Mouse (Mus musculus) intestine, embryonic 14.5 days (tissue): ENCODE results near the gene Slc39a1. TPM values are rescaled to one million over a fixed set of nuclear protein-coding genes. Genes with fewer than 3 reads are reported as not detected.

Source experiments
- ATAC-seq: fragments of 200-750 bp; cut with Nextera tagmentation; replicated peaks from 2 replicates; pipeline ENCODE4 v1.8.0; 2017; ENCODE audit warnings: low read depth, moderate number of reproducible peaks, moderate TSS enrichment, moderate library complexity; ENCODE audit not compliant: low FRiP score, low TSS enrichment
- DNase-seq: peaks from one replicate; pipeline ENCODE4 v3.0.0-alpha.2; 2018; ENCODE audit warnings: low spot score
- H3K27ac ChIP-seq: fragments of 300-500 bp; sonication (generic); 2 replicates; pipeline ENCODE4 v1.5.1; 2014; ENCODE audit warnings: low read depth, mild to moderate bottlenecking, control low read depth
- H3K27me3 ChIP-seq: fragments of 300-500 bp; sonication (generic); replicated peaks from 2 replicates; pipeline ENCODE4 v1.6.1; 2014; ENCODE audit warnings: low read length, control low read depth; ENCODE audit not compliant: control insufficient read depth, insufficient read depth
- H3K36me3 ChIP-seq: fragments of 300-500 bp; sonication (generic); 2 replicates; pipeline ENCODE4 v1.6.1; 2014; ENCODE audit warnings: low read length, control low read depth; ENCODE audit not compliant: control insufficient read depth, insufficient read depth
- H3K4me1 ChIP-seq: fragments of 300-500 bp; sonication (generic); replicated peaks from 2 replicates; pipeline ENCODE4 v1.6.1; 2014; ENCODE audit warnings: low read length, control low read depth, mixed read lengths; ENCODE audit not compliant: control insufficient read depth, insufficient read depth
- H3K4me2 ChIP-seq: fragments of 300-500 bp; sonication (generic); 2 replicates; pipeline ENCODE4 v1.6.1; 2014; ENCODE audit warnings: low read length
- H3K4me3 ChIP-seq: fragments of 300-500 bp; sonication (generic); 2 replicates; pipeline ENCODE4 v1.5.1; 2014; ENCODE audit warnings: low read depth, low read length, control low read depth, mixed read lengths
- H3K9ac ChIP-seq: fragments of 300-500 bp; sonication (generic); 2 replicates; pipeline ENCODE4 v1.6.1; 2014; ENCODE audit warnings: mild to moderate bottlenecking, low read length
- H3K9me3 ChIP-seq: fragments of 300-500 bp; sonication (generic); 2 replicates; pipeline ENCODE4 v1.6.1; 2016; ENCODE audit warnings: low read length, control low read depth; ENCODE audit not compliant: control insufficient read depth
- WGBS: fragments of 180-500 bp; shearing (Covaris S2); extraction: QIAGEN DNeasy Blood & Tissue Kit; methylation state at CpG from one replicate; pipeline ENCODE4 v1.1.7; 2014; 5-methylcytosine and 5-hydroxymethylcytosine counted together
- polyA plus RNA-seq: library from polyadenylated mRNA; unstranded; fragments of >200 nt; fragmentation: Nextera tagmentation; extraction: Ambion mirVana; gene quantifications from 2 replicates; pipeline ENCODE4 v1.2.1, GENCODE M21; 2014

Gene Slc39a1
- polyA plus RNA-seq, 1 experiment from 2014 or later = 104 TPM

DNA sequence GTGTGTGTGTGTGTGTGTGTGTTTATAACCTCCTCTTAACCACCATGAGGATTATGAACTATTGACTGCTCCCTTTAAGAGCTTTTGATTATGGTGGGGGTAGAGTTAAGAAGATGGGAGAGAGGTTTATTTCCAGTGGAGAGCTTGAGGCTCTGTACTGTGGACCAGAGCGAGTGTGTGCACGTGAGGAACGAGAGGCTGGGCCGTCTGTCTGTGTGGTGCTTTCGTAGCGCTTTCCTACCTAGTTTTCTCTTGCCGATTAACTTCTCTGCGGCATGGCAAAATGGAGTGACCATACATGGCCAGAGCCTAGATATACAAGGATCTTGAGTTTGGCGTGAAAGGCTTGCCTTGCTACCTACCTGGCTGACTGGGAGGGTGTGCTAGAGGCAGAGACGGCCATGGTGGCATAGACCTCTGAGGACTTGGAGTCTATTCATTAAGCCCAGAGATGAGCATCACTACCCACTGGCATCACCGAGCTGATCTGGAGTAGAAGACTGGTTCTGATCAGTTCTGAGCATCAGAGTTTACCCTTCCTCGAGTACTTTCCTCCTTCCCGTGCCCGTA lies 7.9 kb downstream of the Slc39a1 start:
- no peak for ATAC-seq
- peaks cover 8% of the 10 kb centered on the region for H3K4me1 ChIP-seq
- no peak overlapping the region for H3K27ac ChIP-seq
- H3K36me3 ChIP-seq = peaks cover 46% of the 10 kb centered on the region
- no peak overlapping the region for H3K4me3 ChIP-seq
- no peaks in the 10 kb centered on the region for H3K9me3 ChIP-seq
- H3K27me3 ChIP-seq = no peaks in the 10 kb centered on the region
- peak overlapping the region; percentile 91; the same call in 1 of the 2 replicates for H3K4me2 ChIP-seq
- DNase-seq = no peak
- H3K9ac ChIP-seq = no peak overlapping the region
- WGBS = 92% methylated on average over 14 of the region's 14 CpGs

DNA sequence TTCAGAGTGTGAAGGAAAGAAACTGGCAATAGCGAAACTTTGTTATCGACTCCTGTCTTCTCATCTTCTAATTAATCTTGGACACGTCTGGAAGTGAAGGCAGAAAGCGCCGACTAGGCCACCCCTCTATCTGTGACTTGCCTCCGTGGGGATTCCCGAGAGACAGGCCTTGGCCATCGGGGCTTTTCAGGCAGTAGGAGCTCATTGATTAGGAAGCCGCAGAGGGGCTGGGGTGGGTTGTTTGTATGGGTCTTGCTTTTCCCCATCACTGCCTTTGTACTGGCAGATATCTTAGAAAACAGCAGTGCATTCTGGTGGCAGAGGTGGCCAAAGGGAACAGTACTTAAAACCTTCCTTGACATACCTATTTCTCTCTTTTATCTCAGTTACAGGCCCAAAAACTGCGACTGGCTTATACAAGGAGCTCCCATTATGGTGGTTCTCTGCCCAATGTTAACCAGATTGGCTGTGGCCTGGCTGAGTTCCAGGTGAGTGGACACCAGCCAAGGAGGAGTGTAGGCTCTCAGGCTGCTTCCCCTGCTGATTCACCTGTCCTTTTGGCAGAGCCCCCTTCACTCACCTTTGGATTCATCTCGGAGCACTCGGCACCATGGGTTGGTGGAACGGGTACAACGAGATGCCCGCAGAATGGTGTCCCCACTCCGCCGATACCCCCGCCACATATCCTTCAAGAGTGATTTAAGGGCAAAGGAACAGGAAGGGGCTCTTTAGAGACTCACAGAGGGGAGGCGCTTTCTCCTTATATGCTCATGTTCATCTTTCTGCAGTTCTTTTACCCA lies 9.0 kb downstream of the Slc39a1 start:
- Histone ChIP-seq H3K27ac (no peak overlapping the region), H3K9ac (no peak overlapping the region), H3K4me3 (no peak overlapping the region), H3K36me3 (peaks cover 48% of the 10 kb centered on the region), H3K27me3 (no peaks in the 10 kb centered on the region), H3K9me3 (no peaks in the 10 kb centered on the region), H3K4me1 (peaks cover 8% of the 10 kb centered on the region), H3K4me2 (no peak overlapping the region)
- no peak for DNase-seq
- ATAC-seq = no peak
- 92% methylated on average over 19 of the region's 19 CpGs for WGBS

DNA sequence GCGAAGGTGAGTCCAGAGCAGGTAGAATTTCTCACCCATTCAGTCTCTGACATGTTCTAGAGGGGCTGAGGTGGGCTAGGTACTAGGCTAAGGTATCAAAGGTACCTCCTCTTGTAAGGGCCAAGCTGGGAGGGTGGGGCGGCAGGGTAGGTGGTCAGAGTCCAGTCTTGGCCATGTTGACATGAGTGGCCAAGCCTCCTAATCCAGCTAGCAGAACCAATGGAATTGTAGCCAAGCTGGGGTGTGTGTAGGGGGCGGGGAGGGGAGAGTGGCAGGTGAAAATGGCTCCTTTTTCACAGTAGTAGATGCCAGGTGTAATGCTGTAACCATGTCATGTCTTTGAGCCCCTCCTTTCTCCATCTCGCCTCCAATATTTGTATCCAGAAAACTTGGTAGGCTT lies 10.5 kb downstream of the Slc39a1 start:
- Histone ChIP-seq H3K4me1 (peaks cover 8% of the 10 kb centered on the region), H3K4me2 (no peak overlapping the region), H3K4me3 (no peak overlapping the region), H3K27ac (no peak overlapping the region), H3K27me3 (no peaks in the 10 kb centered on the region), H3K9ac (no peak overlapping the region), H3K36me3 (peaks cover 64% of the 10 kb centered on the region), H3K9me3 (no peaks in the 10 kb centered on the region)
- no peak for DNase-seq
- 94% methylated on average over 4 of the region's 4 CpGs for WGBS
- ATAC-seq = no peak

DNA sequence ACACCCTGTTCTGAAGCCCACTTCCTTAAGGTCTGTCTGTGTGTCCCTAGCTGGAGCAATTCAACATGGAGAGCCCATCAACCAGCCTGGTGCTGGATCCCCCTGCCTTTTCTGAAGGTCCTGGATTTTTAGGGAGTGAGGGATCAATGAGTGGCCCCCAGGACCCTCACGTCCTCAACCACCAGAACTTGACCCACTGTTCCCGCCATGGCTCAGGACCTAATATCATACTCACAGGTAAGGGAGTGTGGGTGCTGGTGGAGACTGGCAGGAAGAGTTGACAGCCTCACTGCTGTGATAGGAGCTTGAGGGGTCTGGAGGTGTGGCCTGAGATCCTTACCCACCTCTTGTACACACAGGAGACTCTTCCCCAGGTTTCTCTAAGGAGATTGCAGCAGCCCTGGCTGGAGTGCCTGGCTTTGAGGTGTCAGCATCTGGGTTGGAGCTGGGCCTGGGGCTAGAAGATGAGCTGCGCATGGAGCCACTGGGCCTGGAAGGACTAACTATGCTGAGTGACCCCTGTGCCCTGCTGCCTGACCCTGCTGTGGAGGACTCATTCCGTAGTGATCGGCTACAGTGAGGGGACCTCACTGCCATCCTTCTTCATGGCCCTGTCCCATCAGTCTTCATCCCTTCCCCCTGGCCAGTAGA lies 15.3 kb downstream of the Slc39a1 start:
- peaks cover 10% of the 10 kb centered on the region for H3K4me1 ChIP-seq
- no peak overlapping the region for H3K4me3 ChIP-seq
- H3K9me3 ChIP-seq = no peaks in the 10 kb centered on the region
- no peak overlapping the region for H3K9ac ChIP-seq
- no peak overlapping the region for H3K27ac ChIP-seq
- DNase-seq (no peak), ATAC-seq (no peak)
- H3K4me2 ChIP-seq = no peak overlapping the region
- H3K36me3 ChIP-seq = peaks cover 56% of the 10 kb centered on the region
- H3K27me3 ChIP-seq = no peaks in the 10 kb centered on the region
- WGBS = 91% methylated on average over 5 of the region's 5 CpGs

DNA sequence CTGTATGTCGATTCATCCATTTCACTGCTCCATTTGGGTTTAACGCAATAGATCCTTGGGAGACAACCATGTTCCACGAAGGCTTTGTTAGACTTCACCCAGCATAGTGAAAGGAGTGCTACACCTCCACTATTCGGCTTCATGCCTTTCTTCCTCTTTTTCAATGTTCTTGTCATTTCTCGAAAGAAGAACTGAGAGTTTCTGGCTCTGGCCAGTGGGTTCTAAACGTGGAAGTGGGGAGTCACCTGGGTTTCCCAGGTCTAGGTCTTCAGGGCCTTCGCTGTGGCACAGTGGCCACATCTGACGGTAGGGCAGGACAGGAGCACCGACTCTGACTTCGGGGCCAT lies 16.7 kb downstream of the Slc39a1 start:
- peak overlapping the region; percentile 78 for H3K4me3 ChIP-seq
- no peak for ATAC-seq
- H3K9ac ChIP-seq = peak overlapping the region; percentile 86; the same call in 1 of the 2 replicates
- no peaks in the 10 kb centered on the region for H3K27me3 ChIP-seq
- H3K36me3 ChIP-seq = peaks cover 47% of the 10 kb centered on the region
- H3K9me3 ChIP-seq = no peaks in the 10 kb centered on the region
- DNase-seq = no peak
- peak overlapping the region; percentile 97; the same call in 1 of the 2 replicates for H3K27ac ChIP-seq
- H3K4me1 ChIP-seq = peaks cover 10% of the 10 kb centered on the region
- WGBS = 31% methylated on average over 10 of the region's 10 CpGs
- H3K4me2 ChIP-seq = peak overlapping the region; percentile 79

DNA sequence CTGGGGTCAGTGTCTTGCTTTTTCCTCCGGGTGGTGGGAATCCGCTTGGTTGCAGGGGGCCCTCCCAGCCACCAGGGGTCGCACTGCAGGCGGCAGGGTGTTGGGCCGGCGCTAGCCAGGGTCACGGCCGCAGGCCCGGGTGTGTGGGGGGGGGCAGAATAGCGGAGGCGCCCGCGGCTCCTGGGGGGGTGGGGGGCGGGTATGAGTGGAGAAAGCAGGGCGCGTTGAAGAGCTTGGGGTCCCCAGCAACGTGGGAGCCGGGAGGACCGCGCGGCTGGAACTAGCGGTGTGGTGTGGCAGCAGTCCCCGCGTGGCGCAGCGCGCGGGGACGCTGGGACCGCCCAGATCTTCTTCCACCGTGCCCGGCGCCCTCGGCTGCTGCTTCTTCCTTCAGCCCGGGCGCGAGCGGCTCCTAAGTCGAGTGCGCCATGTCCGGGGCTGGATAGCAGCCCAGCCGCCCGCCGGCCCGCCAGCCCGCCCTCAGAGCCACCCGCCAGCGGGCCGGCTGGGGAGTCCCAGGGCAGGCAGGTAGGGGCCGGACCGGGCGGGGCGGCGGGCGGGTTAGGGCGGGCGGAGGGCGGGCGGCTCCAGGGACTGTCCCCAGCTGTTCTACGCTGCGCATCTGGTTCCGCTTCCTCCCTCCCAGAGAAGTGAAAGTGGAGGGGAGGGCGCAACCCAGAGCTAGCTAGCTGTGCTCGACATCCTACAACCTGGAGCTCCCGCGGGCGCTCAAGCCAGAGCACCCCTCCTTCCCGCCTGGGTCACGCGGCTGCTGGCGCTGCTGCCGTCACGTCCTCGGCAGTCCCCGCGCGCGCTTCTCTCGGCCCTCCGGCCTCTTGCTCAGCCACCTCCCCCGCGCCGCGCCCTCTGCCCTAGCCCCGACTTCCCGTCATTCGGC lies 17.3 kb downstream of the Slc39a1 start, which contains the start of gene Dennd4b:
Dennd4b (plus strand) TSS at position 152 of the 898 bp plus-strand sequence.
- H3K9ac ChIP-seq = peak within 1 kb of the TSS; percentile 86
- DNase-seq = peak; percentile 96
- ATAC-seq = peak; percentile 92
- H3K4me3 ChIP-seq = peak within 1 kb of the TSS; percentile 78
- WGBS = under 1% methylated on average over 71 of the region's 87 CpGs
- no peaks in the 10 kb centered on the region for H3K27me3 ChIP-seq
- H3K4me1 ChIP-seq = peaks cover 10% of the 10 kb centered on the region
- H3K27ac ChIP-seq = peak within 1 kb of the TSS; percentile 97
- H3K4me2 ChIP-seq = peak within 1 kb of the TSS; percentile 79
- H3K9me3 ChIP-seq = no peaks in the 10 kb centered on the region
- peaks cover 46% of the 10 kb centered on the region for H3K36me3 ChIP-seq

DNA sequence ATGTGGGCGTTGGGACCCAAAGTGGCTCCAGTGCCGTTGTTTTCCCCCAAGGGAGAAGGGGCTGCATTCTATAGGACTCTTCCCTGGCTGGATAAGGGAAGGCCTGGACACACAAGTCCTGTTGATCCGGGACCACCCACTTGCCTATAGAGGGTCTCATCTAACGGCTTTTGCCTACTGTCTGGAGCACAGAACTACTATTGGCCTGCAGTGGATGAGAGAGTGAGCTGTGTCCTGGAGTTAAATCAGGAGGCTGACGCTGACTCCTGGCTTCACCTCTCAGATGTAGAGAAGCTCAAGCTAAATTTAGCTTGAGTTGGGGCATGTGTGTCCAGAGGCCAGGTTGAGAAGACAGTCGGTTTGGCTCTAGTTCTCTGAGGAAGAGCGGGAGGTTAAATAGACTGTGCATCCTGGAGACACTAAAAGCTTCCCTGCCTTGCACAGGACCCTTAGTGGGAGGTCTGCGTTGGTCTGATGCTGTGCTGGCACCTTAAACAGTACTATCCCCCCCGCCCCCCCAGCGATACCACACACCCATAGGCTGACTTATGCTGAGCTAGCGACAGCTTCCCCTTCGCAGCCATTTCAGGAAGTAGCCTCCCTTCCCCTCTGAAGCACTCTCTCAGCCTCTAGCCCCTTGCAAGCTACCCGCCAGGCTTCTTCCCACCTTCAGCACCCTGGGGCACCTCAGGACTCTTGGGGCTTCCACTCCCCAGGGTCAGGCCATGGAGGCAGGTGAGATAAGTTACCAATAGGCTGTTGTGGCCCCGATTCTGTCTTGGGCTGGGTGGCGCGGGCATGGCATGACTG lies 18.2 kb downstream of the Slc39a1 start:
- DNase-seq (peak; percentile 53), ATAC-seq (peak; percentile 36)
- peak overlapping the region; percentile 97 for H3K27ac ChIP-seq
- peak overlapping the region; percentile 79 for H3K4me2 ChIP-seq
- H3K9ac ChIP-seq = peak overlapping the region; percentile 86
- H3K9me3 ChIP-seq = no peaks in the 10 kb centered on the region
- 24% methylated on average over 16 of the region's 16 CpGs for WGBS
- no peaks in the 10 kb centered on the region for H3K27me3 ChIP-seq
- H3K4me1 ChIP-seq = peaks cover 10% of the 10 kb centered on the region
- H3K4me3 ChIP-seq = peak overlapping the region; percentile 78
- peaks cover 46% of the 10 kb centered on the region for H3K36me3 ChIP-seq
